In genomic region chr6:100642786-100643185, GRCm38 (mm10) we compare ENCODE assay signal across 16 mouse cellular contexts.
"Had no signal": no experiment of that assay in that cellular context is flagged by ENCODE, and none has a peak within 500 bp of the region (broad histone marks: within the 10 kb centered on the region; RNA-seq: fewer than 3 reads in every experiment).

No protein-coding gene starts in this region.

- DNase-seq: gastrocnemius, adult 2 months; gastrocnemius, postnatal 10 days; gastrocnemius, postnatal 25 days; heart, adult 18-20 months; heart, postnatal 14 days; heart, postnatal 36 days; kidney, adult 18-20 months; kidney, adult 8-10 months; kidney, postnatal 10 days; kidney, postnatal 25 days; kidney, postnatal 4 days; liver; liver, embryonic 13.5 days had no signal

- ATAC-seq: inflammation-experienced regulatory T-cells, adult 6 months; intestine, embryonic 15.5 days; intestine, postnatal 0 days had no signal
